Comparison of ENCODE assay signal across 10 mouse cellular contexts in the genomic region with DNA sequence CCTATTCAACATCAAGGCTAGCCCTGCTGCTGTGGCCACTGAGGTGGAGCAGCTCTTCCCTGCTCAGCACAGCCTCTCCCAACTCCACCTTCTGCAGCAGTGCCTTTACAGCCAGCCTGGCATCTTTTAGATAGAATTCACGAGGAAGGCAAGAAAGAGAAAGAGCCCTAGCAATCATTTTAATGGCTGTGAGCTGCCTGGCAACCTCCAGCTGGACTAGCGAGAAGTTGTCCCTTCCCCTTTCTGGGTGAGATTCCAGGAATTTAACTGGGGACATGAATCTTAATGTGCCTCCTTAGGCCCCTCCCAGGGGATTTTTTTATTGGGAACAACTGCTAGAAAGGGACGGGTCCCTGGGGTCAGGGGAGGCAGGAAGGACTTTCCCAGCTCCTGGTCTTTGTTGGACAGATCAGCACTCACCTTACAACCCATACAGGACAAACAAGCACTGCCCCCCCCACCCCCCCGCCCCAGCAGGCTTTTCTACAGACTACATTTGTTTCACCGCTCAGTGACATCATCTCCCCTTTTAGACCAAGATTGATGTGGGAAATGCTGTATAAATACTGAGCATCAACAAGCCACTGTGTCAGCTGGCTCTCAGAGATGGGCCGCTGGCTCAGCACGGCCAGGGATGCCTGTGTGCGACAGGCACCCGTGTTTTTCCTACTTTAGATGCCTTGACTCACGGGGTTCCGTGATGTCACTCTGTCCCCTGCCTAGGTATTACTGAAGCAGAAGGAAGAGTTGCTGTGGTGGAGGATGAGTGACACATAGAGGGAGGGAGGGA. TPM values are rescaled to one million over a fixed set of nuclear protein-coding genes. Genes with fewer than 3 reads are reported as not detected.
DNase-seq lines count a peak whose midpoint lies in the region; ATAC-seq and TF ChIP-seq lines count a peak whose summit lies in the region.
"Had no signal": no experiment of that assay in that cellular context is flagged by ENCODE, and none has a peak within 500 bp of the region (broad histone marks: within the 10 kb centered on the region; RNA-seq: fewer than 3 reads in every experiment).

No protein-coding gene starts in this region.

- no peaks in the 10 kb centered on the region for H3K36me3 ChIP-seq in kidney, adult 2 months (ENCODE audit: control insufficient read depth, insufficient read depth, low read length)
- H3K36me3 ChIP-seq in hindbrain, embryonic 14.5 days (replicated peaks; ENCODE audit: control insufficient read depth, insufficient read depth), result no peaks in the 10 kb centered on the region
- no peaks in the 10 kb centered on the region for H3K36me3 ChIP-seq in midbrain, embryonic 15.5 days (replicated peaks)

- no peak for TF ChIP-seq POLR2A in kidney, adult 2 months (IDR thresholded peaks at IDR 0.05; ENCODE audit: low read depth, low read length)

- H3K9me3 ChIP-seq in hindbrain, embryonic 14.5 days (ENCODE audit: control insufficient read depth, low read length), result no peaks in the 10 kb centered on the region
- H3K9me3 ChIP-seq in midbrain, embryonic 15.5 days, result no peaks in the 10 kb centered on the region

- peak; percentile 41 for DNase-seq in kidney, adult 2 months
- DNase-seq in kidney, adult 11 months, result no peak
- peak; percentile 73 for DNase-seq in brain, adult 2 months (ENCODE audit: low read depth, low spot score)
- no peak for DNase-seq in hindbrain, embryonic 14.5 days (ENCODE audit: low spot score)
- DNase-seq in yolk sac, embryonic 10.5 days (ENCODE audit: low spot score), result no peak
- no peak for DNase-seq in gastrocnemius, adult 8-10 months (ENCODE audit: low spot score in 2 of 2)

- no peak overlapping the region for H3K9ac ChIP-seq in hindbrain, embryonic 14.5 days
- H3K9ac ChIP-seq in midbrain, embryonic 15.5 days, result no peak overlapping the region

- peak; percentile 83 for ATAC-seq in hindbrain, embryonic 14.5 days (ENCODE audit: low FRiP score)
- peak; percentile 42; the same call in 1 of the 2 replicates for ATAC-seq in midbrain, embryonic 15.5 days (replicated peaks)

- H3K27me3 ChIP-seq in kidney, adult 2 months (replicated peaks; ENCODE audit: control insufficient read depth, insufficient read depth, low read length), result no peaks in the 10 kb centered on the region
- no peaks in the 10 kb centered on the region for H3K27me3 ChIP-seq in hindbrain, embryonic 14.5 days (ENCODE audit: control insufficient read depth, insufficient read depth, low read length)
- H3K27me3 ChIP-seq in midbrain, embryonic 15.5 days (replicated peaks), result no peaks in the 10 kb centered on the region

- no peak for TF ChIP-seq CTCF in kidney, adult 2 months (conservative IDR thresholded peaks at IDR 0.05; ENCODE audit: insufficient read depth, insufficient read length, low read depth, low read length)

- WGBS in kidney, adult 2 months, result 24% methylated on average over 11 of the region's 11 CpGs
- WGBS in hindbrain, embryonic 14.5 days, result 41% methylated on average over 11 of the region's 11 CpGs
- WGBS in midbrain, embryonic 15.5 days, result 53% methylated on average over 11 of the region's 11 CpGs

- H3K4me1 ChIP-seq in kidney, adult 2 months (ENCODE audit: control insufficient read depth, insufficient read depth, low read length), result no peaks in the 10 kb centered on the region
- H3K4me1 ChIP-seq in hindbrain, embryonic 14.5 days (replicated peaks; ENCODE audit: control insufficient read depth, insufficient read depth, low read length), result no peaks in the 10 kb centered on the region
- H3K4me1 ChIP-seq in midbrain, embryonic 15.5 days, result no peaks in the 10 kb centered on the region

- no peak overlapping the region for H3K4me2 ChIP-seq in hindbrain, embryonic 14.5 days (replicated peaks)
- no peak overlapping the region for H3K4me2 ChIP-seq in midbrain, embryonic 15.5 days
- H3K4me2 ChIP-seq: heart, embryonic 11.5 days had no signal

- no peak overlapping the region for H3K27ac ChIP-seq in kidney, adult 2 months (ENCODE audit: insufficient read depth, low read depth, low read length)
- H3K27ac ChIP-seq in hindbrain, embryonic 14.5 days, result peak overlapping the region; percentile 6; the same call in 1 of the 2 replicates
- H3K27ac ChIP-seq in midbrain, embryonic 15.5 days, result no peak overlapping the region

- no peak overlapping the region for H3K4me3 ChIP-seq in kidney, adult 2 months (ENCODE audit: insufficient read depth, low read depth, low read length)
- no peak overlapping the region for H3K4me3 ChIP-seq in hindbrain, embryonic 14.5 days (replicated peaks; ENCODE audit: low read length)
- H3K4me3 ChIP-seq in midbrain, embryonic 15.5 days, result no peak overlapping the region

RNA-seq across cellular contexts. Expression of a gene that starts 43.5 kb away (rescaled TPM):
- not detected in 2 replicates for polyA plus RNA-seq in kidney, adult 2 months (2012; rRNA removed)
- polyA plus RNA-seq in hindbrain, embryonic 14.5 days (2014; fragmentation: Nextera tagmentation; extraction: Ambion mirVana), result not detected in 2 replicates
- polyA plus RNA-seq in midbrain, embryonic 15.5 days (2015; fragmentation: Nextera tagmentation; extraction: Ambion mirVana), result not detected in 2 replicates
- total RNA-seq in gastrocnemius, adult 8-10 months (2022), result not detected
- total RNA-seq: liver, adult 2 months had no signal
- polyA plus RNA-seq: embryonic facial prominence, embryonic 14.5 days; heart, embryonic 11.5 days; liver, adult 2 months had no signal

Comparison
In these comparisons a context has a peak if more than half of its experiments do, and no peak if none do; other contexts are left out.
1. DNase-seq: peak in kidney, adult 2 months (single experiment) and brain, adult 2 months (single experiment); none in kidney, adult 11 months (single experiment), hindbrain, embryonic 14.5 days (single experiment), yolk sac, embryonic 10.5 days (single experiment) and gastrocnemius, adult 8-10 months (0 of 2).